Mouse (Mus musculus): Measurements from ENCODE around the gene Cyth1.

- no peak for TF ChIP-seq GATA1 (IDR thresholded peaks at IDR 0.05; ENCODE audit: low read length)
- TF ChIP-seq TAL1 (IDR thresholded peaks at IDR 0.05; ENCODE audit: low read length), result no peak
These were observed 49.6 kb upstream of the Cyth1 start for GRCm38 (mm10) chr11:118297967-118298366.

All from erythroblast, embryonic 14.5 days (primary cell).